Mouse (Mus musculus): ENCODE results near the gene Rgs13.

GRCm38 (mm10) chr1:144115848-144116727 lies 61.1 kb downstream of the Rgs13 start:
- TF ChIP-seq CTCF (IDR thresholded peaks at IDR 0.05) (no peak), EP300 (IDR thresholded peaks at IDR 0.05) (no peak)

Data from lung, postnatal 0 days (tissue).